Mouse (Mus musculus): ENCODE measurements around the gene 1700056E22Rik. TPM values are rescaled to one million over a fixed set of nuclear protein-coding genes. Genes with fewer than 3 reads are reported as not detected.
A peak's percentile ranks its signal among the peaks of the same experiment; 100 is the strongest.

1700056E22Rik gene
- total and polyA plus RNA-seq, 2 experiments from 2014 or later: 0.97 TPM; not detected in 1

- H3K27ac ChIP-seq (ENCODE audit: low read depth, low read length): no peak overlapping the region
These were observed 33.8 kb upstream of the 1700056E22Rik start for GRCm38 (mm10) chr1:184067704-184068558.

GRCm38 (mm10) chr1:184066460-184067287 lies 32.6 kb upstream of the 1700056E22Rik start:
- DNase-seq (peak; percentile 26), ATAC-seq (peak; percentile 77)

More at GRCm38 (mm10) chr1:184067704-184068558, 33.8 kb upstream of the 1700056E22Rik start:
- no peak overlapping the region for H3K9ac ChIP-seq
- H3K4me3 ChIP-seq (ENCODE audit: low read depth, low read length): no peak overlapping the region
- peaks cover 4% of the 10 kb centered on the region; the same call in 1 of the 2 replicates for H3K36me3 ChIP-seq (ENCODE audit: insufficient read depth)
- peaks cover 9% of the 10 kb centered on the region; the same call in 1 of the 2 replicates for H3K4me1 ChIP-seq (ENCODE audit: insufficient read depth)
- no peak for ATAC-seq
- H3K27me3 ChIP-seq (ENCODE audit: insufficient read depth, low read length): no peaks in the 10 kb centered on the region
- no peak for TF ChIP-seq CTCF (IDR thresholded peaks at IDR 0.05; ENCODE audit: low read depth)
- DNase-seq: no peak
- WGBS: 89% methylated on average over 18 of the region's 18 CpGs
- H3K4me2 ChIP-seq (ENCODE audit: low read depth): no peak overlapping the region
- H3K9me3 ChIP-seq (ENCODE audit: low read length): no peaks in the 10 kb centered on the region

DNA sequence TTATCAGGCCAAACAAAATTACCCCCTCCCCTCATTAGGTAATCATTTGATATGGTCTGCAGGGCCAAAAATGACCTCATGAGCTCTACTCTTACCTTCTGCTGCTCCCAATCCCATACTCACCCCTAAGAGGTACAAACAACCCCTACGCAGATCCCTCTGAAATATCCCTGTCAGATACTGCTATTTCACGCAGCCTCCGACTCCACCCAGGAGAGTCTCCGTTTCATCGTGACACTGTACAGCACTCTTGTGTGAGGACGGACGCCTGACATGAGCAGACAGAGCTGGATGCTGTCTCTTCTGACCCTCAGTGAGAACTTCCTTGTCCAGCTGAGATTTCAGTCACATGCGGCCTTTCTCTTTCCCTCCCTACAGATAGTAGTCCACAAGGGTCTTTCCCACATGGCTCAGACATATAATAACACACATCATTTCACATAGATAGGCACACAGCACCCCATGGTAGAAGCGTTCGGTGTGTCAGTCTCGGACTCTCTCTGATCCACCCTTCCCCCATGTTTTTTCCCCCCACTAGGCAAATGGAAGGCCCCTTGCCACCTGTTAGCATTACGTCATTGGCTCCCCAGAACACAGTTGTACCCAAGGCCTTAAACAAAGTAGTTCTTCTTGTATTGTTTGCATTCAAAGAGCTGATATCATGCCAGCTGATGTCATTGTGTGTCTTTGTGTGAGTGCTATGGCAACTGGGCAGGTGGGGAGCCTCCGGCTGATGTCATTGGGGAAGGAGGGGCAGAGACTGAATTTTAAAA lies 31.7 kb upstream of the 1700056E22Rik start:
- Histone ChIP-seq H3K4me1 (ENCODE audit: insufficient read depth) (peaks cover 9% of the 10 kb centered on the region; the same call in 1 of the 2 replicates), H3K27me3 (ENCODE audit: insufficient read depth, low read length) (no peaks in the 10 kb centered on the region), H3K4me3 (ENCODE audit: low read depth, low read length) (no peak overlapping the region), H3K9me3 (ENCODE audit: low read length) (no peaks in the 10 kb centered on the region), H3K9ac (no peak overlapping the region), H3K36me3 (ENCODE audit: insufficient read depth) (no peaks in the 10 kb centered on the region), H3K4me2 (ENCODE audit: low read depth) (no peak overlapping the region), H3K27ac (ENCODE audit: low read depth, low read length) (peak overlapping the region; percentile 67)
- 32% methylated on average over 13 of the region's 13 CpGs for WGBS
- ATAC-seq: peak; percentile 90
- DNase-seq: peak; percentile 71
- TF ChIP-seq CTCF (IDR thresholded peaks at IDR 0.05; ENCODE audit: low read depth): no peak

More at GRCm38 (mm10) chr1:184066460-184067287, 32.6 kb upstream of the 1700056E22Rik start:
- Histone ChIP-seq H3K4me1 (ENCODE audit: insufficient read depth) (peaks cover 9% of the 10 kb centered on the region; the same call in 1 of the 2 replicates), H3K9me3 (ENCODE audit: low read length) (no peaks in the 10 kb centered on the region), H3K9ac (no peak overlapping the region), H3K27me3 (ENCODE audit: insufficient read depth, low read length) (no peaks in the 10 kb centered on the region), H3K4me2 (ENCODE audit: low read depth) (no peak overlapping the region), H3K4me3 (ENCODE audit: low read depth, low read length) (no peak overlapping the region), H3K27ac (ENCODE audit: low read depth, low read length) (peak overlapping the region; percentile 4; the same call in 1 of the 2 replicates), H3K36me3 (ENCODE audit: insufficient read depth) (peaks cover 4% of the 10 kb centered on the region; the same call in 1 of the 2 replicates)
- TF ChIP-seq CTCF (IDR thresholded peaks at IDR 0.05; ENCODE audit: low read depth): no peak; the same call in 1 of the 2 replicates
- 28% methylated on average over 11 of the region's 11 CpGs for WGBS

- ATAC-seq: no peak
- no peak for TF ChIP-seq CTCF (IDR thresholded peaks at IDR 0.05; ENCODE audit: low read depth)
- 75% methylated on average over 7 of the region's 7 CpGs for WGBS
These were observed 30.2 kb upstream of the 1700056E22Rik start for GRCm38 (mm10) chr1:184064306-184064705.

GRCm38 (mm10) chr1:184061901-184062300 lies 27.8 kb upstream of the 1700056E22Rik start:
- no peaks in the 10 kb centered on the region for H3K27me3 ChIP-seq (ENCODE audit: insufficient read depth, low read length)
- no peak overlapping the region for H3K9ac ChIP-seq
- no peak overlapping the region for H3K27ac ChIP-seq (ENCODE audit: low read depth, low read length)
- no peak overlapping the region for H3K4me3 ChIP-seq (ENCODE audit: low read depth, low read length)
- DNase-seq: no peak
- TF ChIP-seq CTCF (IDR thresholded peaks at IDR 0.05; ENCODE audit: low read depth): no peak
- H3K9me3 ChIP-seq (ENCODE audit: low read length): no peaks in the 10 kb centered on the region
- no peak for ATAC-seq
- H3K36me3 ChIP-seq (ENCODE audit: insufficient read depth): no peaks in the 10 kb centered on the region
- H3K4me2 ChIP-seq (ENCODE audit: low read depth): no peak overlapping the region
- 96% methylated on average over 1 of the region's 1 CpGs for WGBS
- peaks cover 9% of the 10 kb centered on the region; the same call in 1 of the 2 replicates for H3K4me1 ChIP-seq (ENCODE audit: insufficient read depth)

More at GRCm38 (mm10) chr1:184064306-184064705, 30.2 kb upstream of the 1700056E22Rik start:
- H3K36me3 ChIP-seq (ENCODE audit: insufficient read depth): no peaks in the 10 kb centered on the region
- no peak overlapping the region for H3K4me2 ChIP-seq (ENCODE audit: low read depth)
- no peak overlapping the region for H3K4me3 ChIP-seq (ENCODE audit: low read depth, low read length)
- H3K9me3 ChIP-seq (ENCODE audit: low read length): no peaks in the 10 kb centered on the region
- H3K9ac ChIP-seq: no peak overlapping the region
- no peaks in the 10 kb centered on the region for H3K27me3 ChIP-seq (ENCODE audit: insufficient read depth, low read length)
- peaks cover 9% of the 10 kb centered on the region; the same call in 1 of the 2 replicates for H3K4me1 ChIP-seq (ENCODE audit: insufficient read depth)
- DNase-seq: no peak
- H3K27ac ChIP-seq (ENCODE audit: low read depth, low read length): no peak overlapping the region

All from forebrain, postnatal 0 days (tissue).